Mouse (Mus musculus) forebrain, postnatal 0 days (tissue): Measurements from ENCODE around the gene Chn1. TPM values are rescaled to one million over a fixed set of nuclear protein-coding genes. Genes with fewer than 3 reads are reported as not detected.

Experiments used
- ATAC-seq: fragments of 200-750 bp; cut with Nextera tagmentation; 2 replicates; pipeline ENCODE4 v1.8.0; 2017; ENCODE audit warnings: mild to moderate bottlenecking, moderate library complexity
- DNase-seq: peaks from one replicate; pipeline ENCODE4 v3.0.0-alpha.2; 2015
- H3K27ac ChIP-seq: fragments of 300-500 bp; sonication (generic); 2 replicates; pipeline ENCODE4 v1.5.1; 2014; ENCODE audit warnings: low read depth, mild to moderate bottlenecking, antibody characterized with exemption, low read length, moderate library complexity, mixed read lengths
- H3K27me3 ChIP-seq: fragments of 300-500 bp; sonication (generic); 2 replicates; pipeline ENCODE4 v1.6.1; 2014; ENCODE audit warnings: mild to moderate bottlenecking, low read length, mixed read lengths; ENCODE audit not compliant: insufficient read depth
- H3K36me3 ChIP-seq: fragments of 300-500 bp; sonication (generic); 2 replicates; pipeline ENCODE4 v1.6.1; 2014; ENCODE audit warnings: mild to moderate bottlenecking, moderate library complexity; ENCODE audit not compliant: insufficient read depth
- H3K4me1 ChIP-seq: fragments of 300-500 bp; sonication (generic); 2 replicates; pipeline ENCODE4 v1.6.1; 2014; ENCODE audit warnings: antibody characterized with exemption; ENCODE audit not compliant: insufficient read depth
- H3K4me2 ChIP-seq: fragments of 300-500 bp; sonication (generic); 2 replicates; pipeline ENCODE4 v1.6.1; 2014; ENCODE audit warnings: low read depth, mild to moderate bottlenecking, moderate library complexity
- H3K4me3 ChIP-seq: fragments of 300-500 bp; sonication (generic); 2 replicates; pipeline ENCODE4 v1.5.1; 2014; ENCODE audit warnings: low read depth, low read length, mixed read lengths
- H3K9ac ChIP-seq: fragments of 300-500 bp; sonication (generic); 2 replicates; pipeline ENCODE4 v1.6.1; 2014; ENCODE audit warnings: mild to moderate bottlenecking
- H3K9me3 ChIP-seq: fragments of 300-500 bp; sonication (generic); 2 replicates; pipeline ENCODE4 v1.6.1; 2016; ENCODE audit warnings: low read length
- CTCF ChIP-seq: sonication (generic); IDR thresholded peaks from 2 replicates; pipeline ENCODE4 v1.5.1; 2016; ENCODE audit warnings: antibody characterized with exemption, control low read depth, low read depth
- WGBS: fragments of 180-500 bp; shearing (Covaris S2); extraction: QIAGEN DNeasy Blood & Tissue Kit; methylation state at CpG from one replicate; pipeline ENCODE4 v1.1.7; 2014; 5-methylcytosine and 5-hydroxymethylcytosine counted together
- polyA plus RNA-seq: library from polyadenylated mRNA; unstranded; fragments of >200 nt; fragmentation: Nextera tagmentation; extraction: Ambion mirVana; gene quantifications from 2 replicates; pipeline ENCODE4 v1.2.1, GENCODE M21; 2015
- total RNA-seq: library from RNA; depleted of rRNA; stranded (reverse); fragments of >200 nt; gene quantifications from 2 replicates; pipeline ENCODE4 v1.2.3, GENCODE M21; 2014

Chn1 gene
- total and polyA plus RNA-seq, 2 experiments from 2014 or later: 102 to 136 TPM

DNA sequence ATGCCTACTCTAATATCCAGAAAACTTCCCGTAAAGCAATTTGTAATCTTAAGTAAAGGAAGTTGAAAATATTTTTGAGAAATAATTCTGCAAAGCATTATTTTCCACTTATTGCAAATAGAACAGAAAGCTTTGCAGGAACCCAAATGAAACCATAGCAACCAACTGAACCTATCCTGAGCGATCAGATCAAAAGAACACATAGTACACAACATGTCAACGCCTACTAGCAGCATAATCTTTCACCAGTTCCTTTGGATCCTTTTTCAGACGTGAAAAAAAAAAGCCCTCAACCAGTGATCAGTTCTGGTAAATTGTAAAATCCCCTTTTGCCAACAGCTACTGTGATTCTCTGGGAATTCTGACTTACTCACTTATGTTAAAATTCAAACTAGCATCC is 82.1 kb downstream of the Chn1 start:
- Histone ChIP-seq H3K4me3 (no peak overlapping the region), H3K4me1 (no peaks in the 10 kb centered on the region), H3K9me3 (no peaks in the 10 kb centered on the region), H3K27me3 (no peaks in the 10 kb centered on the region), H3K36me3 (no peaks in the 10 kb centered on the region), H3K9ac (no peak overlapping the region), H3K27ac (no peak overlapping the region), H3K4me2 (no peak overlapping the region)
- DNase-seq (no peak), ATAC-seq (no peak)
- no peak for TF ChIP-seq CTCF
- 51% methylated on average over 4 of the region's 4 CpGs for WGBS

DNA sequence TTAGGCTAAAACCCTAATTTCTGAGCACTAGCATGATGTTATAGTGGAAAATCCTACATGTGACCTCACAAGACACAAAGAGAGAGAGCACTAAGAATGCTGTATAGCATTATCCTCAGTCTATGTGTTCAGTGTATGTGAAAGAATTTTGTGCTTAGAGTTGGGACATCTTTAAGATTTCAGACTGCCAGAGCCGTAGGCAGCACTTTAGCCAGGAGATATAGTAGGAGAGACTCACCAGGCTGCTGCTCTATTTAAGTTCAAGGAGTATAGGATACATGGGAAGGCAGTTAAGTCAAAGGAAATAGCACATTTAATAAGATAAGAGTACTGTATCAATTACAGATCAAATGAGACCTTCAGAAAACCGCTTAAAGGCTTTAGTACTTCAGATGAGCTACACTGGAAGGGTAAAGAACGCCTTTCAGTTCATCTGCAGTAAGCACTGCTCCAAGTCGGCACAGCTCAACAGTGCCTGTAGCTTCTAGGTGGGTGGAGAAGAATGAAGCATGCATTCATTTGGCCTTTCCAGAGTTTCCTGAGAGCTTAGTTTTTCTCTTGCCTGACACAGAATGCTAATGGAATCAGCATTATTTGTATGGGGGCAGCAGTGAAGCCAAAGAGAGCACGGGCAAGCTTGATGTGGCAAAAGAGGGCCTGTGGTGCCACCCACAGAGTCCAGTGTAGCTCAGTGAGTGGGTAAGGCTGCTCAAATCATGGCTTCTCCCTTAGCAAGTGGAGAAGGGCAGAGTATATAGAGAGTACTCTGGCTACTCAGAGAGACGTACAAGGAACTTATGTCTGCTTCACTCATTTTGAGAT is 84.2 kb downstream of the Chn1 start:
- no peak overlapping the region for H3K27ac ChIP-seq
- WGBS: 57% methylated on average over 6 of the region's 6 CpGs
- H3K4me1 ChIP-seq: no peaks in the 10 kb centered on the region
- no peak overlapping the region for H3K4me3 ChIP-seq
- no peak overlapping the region for H3K9ac ChIP-seq
- DNase-seq (no peak), ATAC-seq (peak; percentile 45; the same call in 1 of the 2 replicates)
- no peaks in the 10 kb centered on the region for H3K27me3 ChIP-seq
- no peak for TF ChIP-seq CTCF
- no peak overlapping the region for H3K4me2 ChIP-seq
- H3K9me3 ChIP-seq: no peaks in the 10 kb centered on the region
- H3K36me3 ChIP-seq: no peaks in the 10 kb centered on the region

DNA sequence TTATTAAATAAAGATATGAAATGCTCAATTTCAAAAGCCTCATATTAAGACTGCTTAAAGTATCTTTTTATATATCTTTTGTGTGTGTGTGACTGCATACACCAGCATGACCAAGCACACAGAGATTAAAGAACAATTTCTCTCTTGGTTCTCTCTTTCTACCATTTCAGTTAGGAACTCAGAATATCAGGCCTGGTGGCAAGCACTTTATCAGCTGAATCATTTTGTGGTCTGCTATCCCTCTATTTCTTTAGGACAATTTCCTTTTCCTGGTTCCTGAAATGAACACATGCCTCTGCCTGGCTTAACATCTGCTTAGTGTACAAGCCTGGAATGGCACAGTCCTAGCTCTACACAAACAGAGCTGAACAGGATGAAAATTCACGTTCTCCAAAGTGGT is 92.6 kb downstream of the Chn1 start:
- no peak for DNase-seq
- TF ChIP-seq CTCF: no peak

DNA sequence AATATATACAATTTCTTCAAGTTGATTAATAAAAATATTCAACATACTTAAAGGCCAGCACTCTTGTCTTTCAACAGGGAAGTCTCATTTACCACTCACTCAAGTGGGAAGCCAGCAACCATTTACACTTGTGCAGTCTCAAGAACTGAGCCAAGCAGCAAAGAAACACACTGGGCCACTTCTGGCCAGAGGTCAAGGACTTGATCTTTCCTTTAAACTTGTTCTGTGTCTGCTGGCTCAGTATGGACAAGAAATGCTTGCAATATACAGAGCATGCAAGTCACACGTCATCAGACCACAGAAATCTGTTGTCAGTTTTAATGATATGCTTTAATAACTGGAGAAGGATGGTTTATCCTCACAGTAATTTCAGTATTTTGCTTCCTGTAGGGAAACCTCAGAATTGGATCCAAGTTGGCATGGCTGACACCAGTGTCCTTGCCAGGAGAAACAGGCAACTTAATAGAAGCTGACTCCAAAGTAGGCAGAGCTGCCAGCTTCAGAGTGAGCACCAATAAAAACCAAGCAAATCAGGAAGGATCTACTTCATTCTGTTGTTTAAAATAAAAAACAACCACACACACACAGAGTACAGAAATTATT is 94.6 kb downstream of the Chn1 start:
- H3K4me3 ChIP-seq: no peak overlapping the region
- no peaks in the 10 kb centered on the region for H3K27me3 ChIP-seq
- no peak overlapping the region for H3K9ac ChIP-seq
- H3K27ac ChIP-seq: no peak overlapping the region
- peaks cover 3% of the 10 kb centered on the region; the same call in 1 of the 2 replicates for H3K36me3 ChIP-seq
- no peaks in the 10 kb centered on the region for H3K9me3 ChIP-seq
- no peak overlapping the region for H3K4me2 ChIP-seq
- WGBS: 26% methylated on average over 1 of the region's 1 CpGs
- TF ChIP-seq CTCF: no peak
- no peaks in the 10 kb centered on the region for H3K4me1 ChIP-seq
- DNase-seq (peak; percentile 72), ATAC-seq (peak; percentile 48)

More for the DNA sequence above, 92.6 kb downstream of the Chn1 start:
- H3K4me2 ChIP-seq: no peak overlapping the region
- H3K27ac ChIP-seq: no peak overlapping the region
- H3K9me3 ChIP-seq: no peaks in the 10 kb centered on the region
- H3K36me3 ChIP-seq: peaks cover 3% of the 10 kb centered on the region; the same call in 1 of the 2 replicates
- H3K9ac ChIP-seq: no peak overlapping the region
- WGBS: 35% methylated on average over 1 of the region's 1 CpGs
- H3K4me3 ChIP-seq: no peak overlapping the region
- H3K27me3 ChIP-seq: no peaks in the 10 kb centered on the region
- no peaks in the 10 kb centered on the region for H3K4me1 ChIP-seq
- no peak for ATAC-seq

DNA sequence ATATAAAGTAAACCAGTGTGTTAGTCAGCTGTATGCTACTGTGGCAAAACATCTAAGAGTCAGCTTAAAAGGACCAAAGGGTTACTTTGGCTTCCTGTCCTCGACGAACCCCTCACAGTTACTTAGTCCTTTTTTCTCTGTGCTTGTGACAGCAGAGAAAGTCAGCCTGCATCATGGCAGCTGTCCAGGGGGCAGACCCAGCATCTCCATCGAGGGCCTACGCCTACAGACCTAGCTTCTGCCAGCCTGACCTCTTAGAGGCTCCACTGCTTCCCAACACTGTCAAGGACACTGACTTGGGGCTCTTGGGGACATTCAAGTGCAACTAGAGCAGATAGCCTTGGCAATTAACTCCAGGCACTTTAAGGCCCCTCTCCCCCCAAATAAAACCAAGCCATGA is 106.5 kb downstream of the Chn1 start:
- Histone ChIP-seq H3K4me3 (no peak overlapping the region), H3K36me3 (no peaks in the 10 kb centered on the region), H3K27me3 (no peaks in the 10 kb centered on the region), H3K4me2 (no peak overlapping the region), H3K9me3 (no peaks in the 10 kb centered on the region), H3K4me1 (0 out of 2 replicates have a peak, but pooled peaks cover 5% of the 10 kb centered on the region), H3K27ac (no peak overlapping the region), H3K9ac (no peak overlapping the region)
- 72% methylated on average over 4 of the region's 4 CpGs for WGBS
- no peak for DNase-seq
- no peak for ATAC-seq
- TF ChIP-seq CTCF: no peak

DNA sequence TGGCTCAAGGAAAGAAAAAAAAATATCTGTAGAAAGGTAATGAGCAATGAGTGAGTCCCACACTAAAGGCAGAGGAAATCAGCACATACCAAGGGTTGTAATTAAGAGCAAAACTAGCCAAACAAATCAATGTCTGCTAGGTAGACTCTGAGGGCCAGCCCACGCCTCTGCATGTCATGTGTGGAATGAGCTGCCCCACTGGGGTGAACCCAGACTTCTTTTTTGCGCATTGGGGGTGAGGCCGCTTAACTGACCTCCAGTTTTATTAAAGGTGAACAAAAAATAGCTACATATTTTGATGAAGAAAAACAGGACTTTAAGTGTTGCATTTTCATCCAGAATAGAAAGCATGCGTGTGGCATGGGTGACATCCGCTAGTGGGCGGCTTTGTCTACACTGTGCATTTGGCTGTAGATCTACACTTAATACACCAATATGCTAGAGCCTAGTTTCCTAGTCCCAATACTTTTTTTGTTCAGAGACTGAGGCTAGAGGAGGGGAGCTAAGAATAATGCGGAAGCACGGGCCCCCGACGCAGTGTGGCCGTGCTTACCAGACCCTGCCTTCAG is 114.5 kb downstream of the Chn1 start:
- TF ChIP-seq CTCF: no peak
- Histone ChIP-seq H3K4me1 (no peaks in the 10 kb centered on the region), H3K9ac (no peak overlapping the region), H3K9me3 (no peaks in the 10 kb centered on the region), H3K4me3 (peak overlapping the region; percentile 7; the same call in 1 of the 2 replicates), H3K36me3 (no peaks in the 10 kb centered on the region), H3K27ac (peak overlapping the region; percentile 30; the same call in 1 of the 2 replicates), H3K4me2 (peak overlapping the region; percentile 44; the same call in 1 of the 2 replicates), H3K27me3 (no peaks in the 10 kb centered on the region)
- DNase-seq (no peak), ATAC-seq (peak; percentile 5; the same call in 1 of the 2 replicates)
- 87% methylated on average over 11 of the region's 11 CpGs for WGBS
